Mouse (Mus musculus) C2C12 (cell line): Measurements from ENCODE around the gene Gja3. TPM values are rescaled to one million over a fixed set of nuclear protein-coding genes. Genes with fewer than 3 reads are reported as not detected.
"Not testable (repeated sequence)": the region's sequence is repeated elsewhere in the genome, so short reads cannot be mapped to it uniquely, and the experiment has no call there.

Experiments
- H3K27me3 ChIP-seq: one replicate; pipeline ENCODE4 v1.6.1; 2011; ENCODE audit not compliant: control insufficient read depth, insufficient read depth, insufficient read length
- H3K36me3 ChIP-seq: one replicate; pipeline ENCODE4 v1.6.1; 2011; ENCODE audit not compliant: control insufficient read depth, insufficient read depth
- H3K4me3 ChIP-seq: one replicate; pipeline ENCODE4 v1.5.1; 2011; ENCODE audit warnings: mild to moderate bottlenecking, control low read depth; ENCODE audit not compliant: poor library complexity, insufficient read depth, severe bottlenecking
- H3K79me2 ChIP-seq: one replicate; pipeline ENCODE4 v1.6.1; 2011; ENCODE audit not compliant: control insufficient read depth, insufficient read depth
- H3K79me3 ChIP-seq: one replicate; pipeline ENCODE4 v1.6.1; 2011; ENCODE audit warnings: low read depth, control low read depth
- H3ac ChIP-seq: one replicate; pipeline ENCODE3; 2011; ENCODE audit warnings: low read depth; ENCODE audit not compliant: control insufficient read depth, insufficient read length
- CEBPB ChIP-seq: IDR thresholded peaks from one replicate; pipeline ENCODE4 v1.6.1; 2011; ENCODE audit warnings: low read depth, mild to moderate bottlenecking, control low read depth, moderate library complexity
- CTCF ChIP-seq: IDR thresholded peaks from one replicate; pipeline ENCODE4 v1.5.1; 2011; ENCODE audit not compliant: control insufficient read depth, insufficient read depth, insufficient read length
- FOSL1 ChIP-seq: IDR thresholded peaks from one replicate; pipeline ENCODE4 v1.8.0; 2011; ENCODE audit warnings: mild to moderate bottlenecking, low read length; ENCODE audit not compliant: poor library complexity, insufficient read depth, severe bottlenecking
- MAX ChIP-seq: IDR thresholded peaks from one replicate; pipeline ENCODE4 v1.6.1; 2011; ENCODE audit warnings: mild to moderate bottlenecking, control low read depth
- MYOD1 ChIP-seq: IDR thresholded peaks from one replicate; pipeline ENCODE4 v1.6.1; 2011; ENCODE audit warnings: low read depth; ENCODE audit not compliant: control insufficient read depth, insufficient read length
- MYOG ChIP-seq: IDR thresholded peaks from one replicate; pipeline ENCODE4 v1.6.1; 2011; ENCODE audit not compliant: control insufficient read depth, insufficient read length; ENCODE audit errors: extremely low read depth
- USF1 ChIP-seq: IDR thresholded peaks from one replicate; pipeline ENCODE4 v1.6.1; 2011; ENCODE audit warnings: low read depth, mild to moderate bottlenecking, control low read depth, moderate library complexity
- polyA plus RNA-seq: library from polyadenylated mRNA; unstranded; fragments of >200 nt; fragmentation: generic; extraction: Trizol; gene quantifications from one replicate; pipeline ENCODE4 v1.2.1, GENCODE M21; 2012; ENCODE audit warnings: missing spikeins

Gene Gja3
- polyA plus RNA-seq, 1 experiment: 7.1 TPM

DNA sequence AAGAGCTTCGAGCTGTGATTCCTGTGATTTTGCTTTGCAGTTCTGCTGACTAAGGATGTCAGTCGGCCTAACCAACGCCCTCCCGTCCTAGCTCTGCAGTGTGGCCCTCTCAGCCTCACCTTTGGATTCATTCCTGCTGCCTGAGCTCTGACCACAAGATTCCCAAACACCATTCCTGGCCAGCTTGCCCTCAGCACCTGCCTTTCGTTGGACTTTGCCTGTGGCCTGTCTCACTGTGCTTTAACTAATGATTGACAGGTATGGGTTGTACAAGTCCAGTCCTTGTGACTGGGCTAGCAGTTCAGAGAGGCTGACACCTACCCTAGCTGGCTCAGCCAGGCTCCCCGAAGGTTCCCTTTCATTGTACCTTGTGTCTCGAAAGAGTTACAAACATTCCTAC, 31.2 kb upstream of the Gja3 start:
- Histone ChIP-seq H3K27me3 (no peaks in the 10 kb centered on the region), H3K4me3 (no peak overlapping the region), H3K79me2 (no peaks in the 10 kb centered on the region), H3ac (no peak overlapping the region), H3K36me3 (no peaks in the 10 kb centered on the region), H3K79me3 (no peaks in the 10 kb centered on the region)
- TF ChIP-seq MYOD1: no peak
- no peak for TF ChIP-seq USF1
- TF ChIP-seq CTCF: no peak
- no peak for TF ChIP-seq CEBPB
- TF ChIP-seq FOSL1: no peak
- no peak for TF ChIP-seq MAX
- TF ChIP-seq MYOG: no peak

DNA sequence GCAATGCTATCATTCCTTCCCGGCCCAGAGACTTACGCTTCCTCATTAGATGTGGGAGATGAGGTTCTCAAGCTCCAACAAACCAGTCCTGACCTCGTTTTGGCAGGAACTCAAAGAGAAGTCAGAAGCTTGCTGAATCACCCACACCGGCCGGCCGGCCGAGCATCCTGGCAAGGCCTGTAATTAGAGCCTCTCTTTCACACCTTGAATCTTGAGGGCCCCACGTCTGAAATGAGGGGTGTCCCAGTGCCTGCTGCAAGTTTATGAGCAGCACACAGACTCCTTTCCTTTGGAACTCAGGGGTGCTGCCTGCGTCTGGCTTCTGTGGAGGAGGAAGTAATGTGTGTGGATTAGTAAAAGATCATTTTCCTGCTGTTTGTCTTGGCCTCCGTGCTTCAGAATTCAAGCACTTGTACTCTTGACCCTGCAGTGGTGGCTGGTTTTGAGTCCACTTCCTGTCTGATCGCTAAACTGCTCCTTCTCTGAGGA, 26.3 kb upstream of the Gja3 start:
- no peaks in the 10 kb centered on the region for H3K36me3 ChIP-seq
- no peaks in the 10 kb centered on the region for H3K27me3 ChIP-seq
- H3K4me3 ChIP-seq: no peak overlapping the region
- TF ChIP-seq FOSL1: no peak
- no peak for TF ChIP-seq MYOG
- no peak for TF ChIP-seq MAX
- no peak for TF ChIP-seq MYOD1
- no peak for TF ChIP-seq CTCF
- TF ChIP-seq USF1: no peak
- no peak for TF ChIP-seq CEBPB
- H3K79me3 ChIP-seq: no peaks in the 10 kb centered on the region
- H3ac ChIP-seq: no peak overlapping the region
- H3K79me2 ChIP-seq: no peaks in the 10 kb centered on the region

DNA sequence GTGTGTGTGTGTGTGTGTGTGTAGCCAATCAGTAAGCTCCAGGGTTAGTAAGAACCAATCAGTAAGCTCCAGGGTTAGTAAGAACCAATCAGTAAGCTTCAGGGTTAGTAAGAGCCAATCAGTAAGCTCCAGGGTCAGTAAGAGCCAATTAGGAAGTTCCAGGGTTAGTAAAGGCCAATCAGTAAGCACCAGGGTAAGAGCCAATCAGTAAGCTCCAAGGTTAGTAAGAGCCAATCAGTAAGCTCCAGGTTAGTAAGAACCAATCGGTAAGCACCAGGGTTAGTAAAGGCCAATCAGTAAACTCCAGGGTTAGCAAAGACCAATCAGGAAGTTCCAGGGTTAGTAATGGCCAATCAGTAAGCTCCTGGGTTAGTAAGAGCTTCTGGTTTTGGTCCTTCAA, 25.0 kb upstream of the Gja3 start:
- Histone ChIP-seq H3K4me3 (no peak overlapping the region), H3K27me3 (no peaks in the 10 kb centered on the region), H3ac (no peak overlapping the region), H3K36me3 (no peaks in the 10 kb centered on the region), H3K79me3 (no peaks in the 10 kb centered on the region), H3K79me2 (no peaks in the 10 kb centered on the region)
- no peak for TF ChIP-seq MAX
- no peak for TF ChIP-seq CTCF
- no peak for TF ChIP-seq USF1
- TF ChIP-seq MYOG: no peak

DNA sequence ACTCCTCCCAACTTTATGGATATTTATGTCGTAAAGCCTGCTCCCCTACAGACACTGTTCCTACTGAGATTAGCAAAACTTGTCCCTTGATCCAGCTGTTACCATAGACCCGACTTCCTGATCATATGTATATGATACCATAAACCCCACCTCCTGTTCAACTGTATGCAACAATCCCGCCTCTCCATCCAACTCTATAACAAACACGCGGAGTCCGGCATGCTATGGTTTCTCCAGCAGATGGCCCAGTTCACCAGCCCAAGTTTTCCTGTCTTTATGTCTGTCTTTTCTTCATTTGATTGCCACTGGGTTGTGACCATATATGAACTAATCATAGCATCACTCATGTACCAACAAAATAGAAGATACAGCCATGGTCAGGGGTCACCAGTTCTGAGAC, 17.6 kb upstream of the Gja3 start:
- TF ChIP-seq CEBPB (no peak), CTCF (no peak), MAX (no peak), USF1 (no peak), FOSL1 (no peak), MYOD1 (no peak)
- no peak overlapping the region for H3ac ChIP-seq
- no peaks in the 10 kb centered on the region for H3K79me3 ChIP-seq
- no peak overlapping the region for H3K4me3 ChIP-seq
- no peaks in the 10 kb centered on the region for H3K79me2 ChIP-seq
- H3K27me3 ChIP-seq: peaks cover 3% of the 10 kb centered on the region
- H3K36me3 ChIP-seq: no peaks in the 10 kb centered on the region

DNA sequence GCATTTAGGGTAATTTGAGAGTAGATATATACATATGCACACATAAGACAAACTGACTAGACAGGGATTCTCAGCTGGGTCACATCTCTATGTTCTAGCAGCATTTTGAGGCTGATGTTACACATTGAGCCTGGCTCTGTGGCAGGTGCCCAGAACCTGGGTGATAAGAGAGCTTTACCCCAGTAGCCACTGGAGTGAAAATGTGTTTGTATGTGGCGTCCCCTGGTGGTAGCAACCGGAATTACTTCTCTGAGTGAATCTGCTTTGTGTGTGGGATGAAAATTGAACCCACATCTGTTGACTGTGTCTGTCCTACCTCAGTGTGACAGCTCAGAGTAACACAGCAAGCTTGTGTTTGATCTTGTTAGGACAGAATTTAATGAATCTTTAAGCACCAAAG, 12.0 kb upstream of the Gja3 start:
- H3K4me3 ChIP-seq, H3K79me3 ChIP-seq, H3K79me2 ChIP-seq: not testable (repeated sequence)

DNA sequence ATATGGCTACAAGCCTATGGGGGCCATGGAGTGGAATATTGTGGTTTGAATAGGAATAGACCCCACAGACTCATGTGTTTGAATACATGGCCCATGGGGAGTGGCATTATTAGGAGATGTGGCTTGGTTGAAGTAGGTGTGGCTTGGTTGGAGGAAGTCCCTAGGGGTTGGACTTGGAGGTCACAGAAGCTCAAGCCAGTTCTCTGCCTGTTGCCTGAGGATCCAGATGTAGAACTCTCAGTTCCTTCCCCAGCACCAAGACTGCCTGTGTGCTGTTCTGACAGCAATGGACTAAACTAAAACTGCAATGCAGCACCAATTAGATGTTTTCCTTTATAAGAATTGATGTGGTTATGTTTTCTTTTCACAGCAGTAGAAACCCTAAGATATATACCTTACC, 8.2 kb upstream of the Gja3 start:
- no peak overlapping the region for H3ac ChIP-seq
- H3K4me3 ChIP-seq: no peak overlapping the region
- no peaks in the 10 kb centered on the region for H3K79me2 ChIP-seq
- TF ChIP-seq FOSL1 (no peak), CEBPB (no peak), MYOD1 (no peak), MYOG (no peak), MAX (no peak), CTCF (no peak), USF1 (no peak)
- H3K27me3 ChIP-seq: no peaks in the 10 kb centered on the region
- H3K36me3 ChIP-seq: no peaks in the 10 kb centered on the region
- no peaks in the 10 kb centered on the region for H3K79me3 ChIP-seq

More for the DNA sequence above, 12.0 kb upstream of the Gja3 start:
- H3ac ChIP-seq, H3K27me3 ChIP-seq, H3K36me3 ChIP-seq: not testable (repeated sequence)
